Mouse (Mus musculus) neutrophil, adult 65 days (primary cell): ENCODE data around the gene Clk2. TPM values are rescaled to one million over a fixed set of nuclear protein-coding genes. Genes with fewer than 3 reads are reported as not detected.

ENCODE experiments used
- total RNA-seq: library from RNA; stranded (reverse); gene quantifications from 2 replicates; pipeline ENCODE4 v1.2.4, GENCODE M21; 2023

Gene Clk2
- total RNA-seq, result 52.6 and 57.6 TPM in 2 replicates

GRCm38 (mm10) chr3:89164506-89165267 lies at the start of gene Clk2:
Gene Clk2, plus strand, starts transcription at chr3:89164795.

DNA sequence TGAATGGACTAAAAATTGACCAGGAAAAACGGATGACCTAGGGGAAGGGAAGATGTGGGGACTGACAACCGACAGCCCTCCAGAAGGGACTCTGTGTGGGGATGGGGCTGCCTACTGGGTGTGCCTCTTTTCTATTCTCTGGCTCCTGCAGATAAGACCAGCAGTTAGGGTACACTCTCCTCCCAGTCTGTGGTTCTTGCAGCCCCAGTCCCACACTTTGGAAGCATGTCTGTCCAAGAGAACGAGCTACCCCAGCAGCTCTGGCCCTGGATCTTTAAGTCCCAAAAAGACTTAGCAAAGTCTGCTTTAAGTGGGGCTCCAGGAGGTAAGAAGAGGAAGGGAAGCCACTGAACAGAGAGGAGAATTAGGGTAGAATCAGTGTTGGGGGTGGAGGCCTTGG lies 28.6 kb upstream of the Clk2 start, which contains the start of gene Pklr:
TSS of gene Pklr (plus strand) at position 185 of the 400 bp plus-strand sequence.

DNA sequence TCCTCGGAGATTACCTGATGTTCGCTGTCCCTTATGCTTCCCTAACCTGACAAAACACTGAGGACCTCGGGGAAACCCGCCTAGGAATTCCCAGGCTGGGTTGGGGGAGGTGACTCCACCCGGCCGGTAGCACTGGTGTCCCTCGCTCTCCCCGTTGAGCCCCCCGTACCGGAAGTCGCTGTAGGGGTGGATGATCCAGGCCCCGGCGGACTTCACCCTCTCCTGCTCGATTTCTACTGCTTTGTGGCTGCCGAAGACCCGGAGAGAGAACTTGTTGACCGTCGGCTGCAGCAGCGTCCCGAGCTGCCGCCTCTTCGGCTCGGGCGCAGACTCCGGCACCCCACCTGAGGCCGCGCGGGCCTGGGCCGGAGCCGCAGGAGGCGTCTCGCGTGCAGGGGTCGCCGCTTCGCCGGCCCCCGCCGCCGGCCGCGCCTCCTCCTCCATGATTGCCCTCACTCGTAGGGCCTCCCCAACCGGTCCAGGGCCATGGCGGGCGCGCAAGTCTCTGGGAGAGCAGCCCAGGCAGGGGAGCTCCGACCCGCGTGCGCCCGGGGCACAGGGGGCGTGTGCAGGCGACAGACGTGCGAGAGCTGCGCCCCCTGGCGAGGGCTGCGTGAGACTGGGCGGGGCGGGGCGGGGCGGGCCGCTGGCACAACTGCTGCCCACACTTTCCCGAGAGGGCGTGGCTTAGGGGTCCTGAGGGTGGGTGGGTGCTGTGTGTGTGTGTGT lies 4.8 kb upstream of the Clk2 start, which contains the start of gene Hcn3:
TSS of gene Hcn3 (minus strand) at position 581 of the 729 bp plus-strand sequence.

DNA sequence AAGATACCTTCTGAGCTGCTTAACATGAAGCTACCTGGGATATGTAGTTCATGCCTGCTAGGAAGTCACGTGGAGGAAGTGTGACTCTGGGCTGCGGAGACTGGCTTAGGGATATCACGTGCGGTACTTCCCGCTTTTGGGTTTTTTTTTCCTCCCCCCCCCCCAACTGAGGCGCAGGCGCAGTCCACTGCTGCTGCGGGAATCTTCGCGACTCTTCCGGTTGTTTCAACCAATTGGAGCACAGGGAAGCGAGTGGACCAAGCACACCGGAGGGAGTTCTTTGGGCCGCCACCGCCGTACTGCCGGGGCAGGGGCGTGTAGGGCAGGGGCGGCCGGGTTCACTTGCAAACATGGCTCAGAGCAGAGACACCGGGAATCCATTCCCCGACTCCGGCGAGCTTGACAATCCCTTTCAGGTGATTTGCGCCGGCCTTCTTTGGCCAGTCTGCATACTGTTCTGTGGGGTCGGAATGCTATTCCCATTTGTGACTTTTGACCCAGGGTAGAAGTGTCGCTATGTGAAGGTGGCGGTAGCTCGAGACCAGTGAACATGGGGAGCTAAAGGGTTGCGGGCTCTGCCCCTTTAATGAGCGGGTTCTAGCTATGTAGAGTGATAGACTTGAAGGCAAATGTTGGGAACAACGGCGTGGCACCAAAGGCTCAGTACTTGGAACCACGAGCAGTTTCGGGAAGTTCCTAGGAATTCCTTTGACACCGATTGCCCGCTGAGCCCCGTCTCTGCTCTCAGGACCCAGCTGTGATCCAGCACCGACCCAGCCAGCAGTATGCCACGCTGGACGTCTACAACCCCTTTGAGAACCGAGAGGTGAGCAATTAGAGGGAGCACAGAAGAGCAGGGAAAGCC lies 12.9 kb downstream of the Clk2 start, which contains the start of gene Scamp3:
TSS of gene Scamp3 (plus strand) at position 232 of the 865 bp plus-strand sequence.

GRCm38 (mm10) chr3:89183058-89183958 lies 18.7 kb downstream of the Clk2 start, which contains the start of gene Fam189b:
Gene Fam189b, plus strand, starts transcription at chr3:89183143.

GRCm38 (mm10) chr3:89202253-89203141 lies 37.9 kb downstream of the Clk2 start, which contains the start of gene Gba:
Gene Gba, plus strand, starts transcription at chr3:89202928.

DNA sequence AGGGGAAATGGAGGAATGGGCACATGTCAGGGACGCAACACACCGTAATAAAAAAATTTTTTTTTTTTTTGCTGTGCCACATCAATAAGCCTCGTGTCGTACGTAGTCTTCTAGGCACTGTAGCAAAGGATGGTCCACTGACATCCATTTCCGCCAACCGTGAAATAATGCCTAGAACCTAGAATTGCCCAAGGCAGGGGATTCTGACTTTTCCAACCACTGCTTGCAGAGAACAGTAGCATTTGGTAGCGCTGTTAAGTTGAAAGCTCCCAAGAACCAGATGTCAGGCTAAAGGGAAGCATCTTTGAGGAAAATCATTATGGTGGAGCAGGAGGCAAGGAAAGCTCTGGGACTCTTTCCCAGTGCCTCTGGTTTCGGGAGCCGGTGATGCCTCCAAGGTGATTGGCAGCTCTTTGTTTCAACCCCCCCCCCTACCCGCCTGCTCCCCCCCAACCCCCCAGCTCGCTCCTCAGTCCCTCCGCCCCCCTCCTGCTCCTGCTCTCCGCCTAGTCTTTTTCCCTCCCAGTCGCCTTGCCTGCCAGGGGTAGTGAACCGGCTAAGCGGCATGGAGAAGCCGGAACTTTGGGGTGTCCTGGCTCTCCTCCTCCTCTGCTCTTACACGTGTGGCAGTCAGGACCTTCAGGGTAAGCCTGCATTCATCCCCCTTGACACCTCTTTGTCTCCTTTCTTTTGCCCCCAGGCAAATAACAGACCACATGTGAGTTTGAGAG lies 50.3 kb downstream of the Clk2 start, which contains the start of gene Thbs3:
TSS of gene Thbs3 (plus strand) at position 500 of the 731 bp plus-strand sequence.

Other genes starting within 250 kb of the Clk2 start
- 29.5 and 43.5 TPM in 2 replicates for gene Ash1l, start 214.2 kb upstream of the Clk2 start, total RNA-seq
- gene Dap3, start 213.6 kb upstream of the Clk2 start, total RNA-seq, result 57.7 and 64.3 TPM in 2 replicates
- 17.2 and 19.6 TPM in 2 replicates for gene Rusc1, start 71.5 kb upstream of the Clk2 start, total RNA-seq
- not detected in 2 replicates for gene Gm43738, start 63.7 kb upstream of the Clk2 start, total RNA-seq
- gene Fdps, start 62.8 kb upstream of the Clk2 start, total RNA-seq, result 19.3 and 28.2 TPM in 2 replicates
- 0.32 and 1.0 TPM in 2 replicates for gene Pklr, start 28.7 kb upstream of the Clk2 start, total RNA-seq
- gene Hcn3, start 4.6 kb upstream of the Clk2 start, total RNA-seq, result not detected in 2 replicates
- 34.0 and 35.9 TPM in 2 replicates for gene Scamp3, start 12.7 kb downstream of the Clk2 start, total RNA-seq
- gene Fam189b, start 18.3 kb downstream of the Clk2 start, total RNA-seq, result 5.8 and 6.9 TPM in 2 replicates
- gene Gba, start 38.1 kb downstream of the Clk2 start, total RNA-seq, result 78.7 and 83.6 TPM in 2 replicates
- gene Thbs3, start 50.4 kb downstream of the Clk2 start, total RNA-seq, result 1.1 and 1.2 TPM in 2 replicates
- 50.5 and 53.4 TPM in 2 replicates for gene Mtx1, start 62.3 kb downstream of the Clk2 start, total RNA-seq
- not detected in 2 replicates for gene Muc1, start 64.3 kb downstream of the Clk2 start, total RNA-seq
- gene Krtcap2, start 81.2 kb downstream of the Clk2 start, total RNA-seq, result 29.1 and 52.6 TPM in 2 replicates
- gene Trim46, start 81.5 kb downstream of the Clk2 start, total RNA-seq, result 0.41 and 0.88 TPM in 2 replicates
- gene Dpm3, start 94.6 kb downstream of the Clk2 start, total RNA-seq, result 32.9 and 36.0 TPM in 2 replicates
- 16.1 and 18.9 TPM in 2 replicates for gene Slc50a1, start 105.8 kb downstream of the Clk2 start, total RNA-seq
- not detected in 2 replicates for gene Efna1, start 116.3 kb downstream of the Clk2 start, total RNA-seq
- gene Efna3, start 158.2 kb downstream of the Clk2 start, total RNA-seq, result not detected in 2 replicates
- gene Efna4, start 173.2 kb downstream of the Clk2 start, total RNA-seq, result not detected in 2 replicates
- gene Adam15, start 185.2 kb downstream of the Clk2 start, total RNA-seq, result 100 and 106 TPM in 2 replicates
- gene Dcst2, start 197.2 kb downstream of the Clk2 start, total RNA-seq, result not detected in 2 replicates
- gene Dcst1, start 200.5 kb downstream of the Clk2 start, total RNA-seq, result not detected in 2 replicates
- gene Zbtb7b, start 230.0 kb downstream of the Clk2 start, total RNA-seq, result 127 and 136 TPM in 2 replicates
- gene Lenep, start 238.0 kb downstream of the Clk2 start, total RNA-seq, result not detected in 2 replicates
- gene Flad1, start 247.1 kb downstream of the Clk2 start, total RNA-seq, result 10.6 and 12.5 TPM in 2 replicates